Mouse (Mus musculus): ENCODE measurements around the gene Bckdk. TPM values are rescaled to one million over a fixed set of nuclear protein-coding genes. Genes with fewer than 3 reads are reported as not detected.
"Not testable (repeated sequence)": the region's sequence is repeated elsewhere in the genome, so short reads cannot be mapped to it uniquely, and the experiment has no call there.

The Bckdk gene
- polyA plus RNA-seq, 1 experiment from 2014 or later, result 145 TPM

DNA sequence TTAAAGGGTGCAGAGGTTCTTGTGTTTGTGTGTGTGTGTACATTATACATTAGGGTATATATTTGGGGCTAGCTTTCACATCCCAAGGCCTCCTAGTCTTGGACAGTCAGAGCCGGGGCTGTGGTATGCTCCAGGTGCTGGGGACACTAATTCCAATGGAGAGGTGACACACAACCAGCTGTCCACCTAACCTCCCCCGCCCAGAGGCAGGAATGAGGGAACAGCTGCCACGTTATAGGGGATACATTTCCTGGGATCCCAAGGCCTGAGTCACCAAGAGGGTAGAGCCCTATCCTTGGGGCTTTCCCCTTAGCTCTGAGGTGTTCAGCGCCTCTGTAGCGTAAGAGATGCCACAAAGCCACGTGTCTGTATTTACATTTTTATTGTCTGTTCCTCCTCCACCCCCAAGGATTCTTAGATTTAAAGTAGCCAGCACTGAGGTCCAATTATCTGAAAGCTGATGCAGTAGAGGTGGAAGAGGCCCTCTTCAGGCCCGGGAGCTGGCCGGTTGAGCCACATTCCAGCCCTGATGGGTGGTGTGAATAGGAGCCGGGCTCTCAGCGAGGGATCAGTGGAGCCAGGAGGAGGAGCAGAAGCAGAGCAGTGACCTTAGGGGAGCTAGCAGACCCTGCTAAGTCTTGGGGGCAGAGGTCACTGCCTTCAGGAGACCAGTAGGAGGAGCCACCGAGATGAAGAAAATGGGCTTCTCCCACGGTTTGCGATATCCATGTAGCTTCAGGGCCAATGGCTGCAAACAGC, 28.6 kb downstream of the Bckdk start:
- H3K36me3 ChIP-seq, result no peaks in the 10 kb centered on the region
- H3K27ac ChIP-seq (replicated peaks), result peak overlapping the region; percentile 54
- H3K27me3 ChIP-seq (replicated peaks), result peaks cover 29% of the 10 kb centered on the region
- no peak overlapping the region for H3K4me2 ChIP-seq
- WGBS, result 24% methylated on average over 13 of the region's 13 CpGs
- H3K9ac ChIP-seq, result no peak overlapping the region
- H3K9me3 ChIP-seq, result no peaks in the 10 kb centered on the region
- H3K4me1 ChIP-seq, result peaks cover 42% of the 10 kb centered on the region
- no peak overlapping the region for H3K4me3 ChIP-seq
- no peak for ATAC-seq (ENCODE audit: extremely low read depth, insufficient number of reproducible peaks, low FRiP score, low TSS enrichment)

- no peak for ATAC-seq (ENCODE audit: extremely low read depth, insufficient number of reproducible peaks, low FRiP score, low TSS enrichment)
- H3K4me2 ChIP-seq, result no peak overlapping the region
- no peak overlapping the region for H3K27ac ChIP-seq (replicated peaks)
- peaks cover 35% of the 10 kb centered on the region for H3K4me1 ChIP-seq
- 88% methylated on average over 5 of the region's 5 CpGs for WGBS
- no peaks in the 10 kb centered on the region for H3K36me3 ChIP-seq
- H3K27me3 ChIP-seq (replicated peaks), result peaks cover 17% of the 10 kb centered on the region
- no peak overlapping the region for H3K4me3 ChIP-seq
- H3K9me3 ChIP-seq, result no peaks in the 10 kb centered on the region
- 0 out of 2 replicates have a peak overlapping the region, but pooled peaks have one; percentile 14 for H3K9ac ChIP-seq
These were observed 30.2 kb downstream of the Bckdk start for GRCm38 (mm10) chr7:127934075-127934474.

GRCm38 (mm10) chr7:127935028-127935722, 31.3 kb downstream of the Bckdk start:
- H3K4me3 ChIP-seq, result peak overlapping the region; percentile 75
- peaks cover 6% of the 10 kb centered on the region for H3K27me3 ChIP-seq (replicated peaks)
- 7% methylated on average over 32 of the region's 32 CpGs for WGBS
- peaks cover 28% of the 10 kb centered on the region for H3K4me1 ChIP-seq
- ATAC-seq (ENCODE audit: extremely low read depth, insufficient number of reproducible peaks, low FRiP score, low TSS enrichment), result peak; percentile 91
- peak overlapping the region; percentile 94 for H3K9ac ChIP-seq
- H3K27ac ChIP-seq (replicated peaks), result peak overlapping the region; percentile 72
- peak overlapping the region; percentile 100 for H3K4me2 ChIP-seq
- H3K9me3 ChIP-seq, result no peaks in the 10 kb centered on the region
- H3K36me3 ChIP-seq, result no peaks in the 10 kb centered on the region

GRCm38 (mm10) chr7:127935748-127936159, 31.9 kb downstream of the Bckdk start:
- peaks cover 28% of the 10 kb centered on the region for H3K4me1 ChIP-seq
- WGBS, result under 1% methylated on average over 38 of the region's 38 CpGs
- peak overlapping the region; percentile 94 for H3K9ac ChIP-seq
- peak overlapping the region; percentile 75 for H3K4me3 ChIP-seq
- no peaks in the 10 kb centered on the region for H3K9me3 ChIP-seq
- H3K4me2 ChIP-seq, result peak overlapping the region; percentile 100
- no peaks in the 10 kb centered on the region for H3K27me3 ChIP-seq (replicated peaks)
- peak overlapping the region; percentile 66 for H3K27ac ChIP-seq (replicated peaks)
- ATAC-seq (ENCODE audit: extremely low read depth, insufficient number of reproducible peaks, low FRiP score, low TSS enrichment), result no peak; the same call in 1 of the 2 replicates
- no peaks in the 10 kb centered on the region for H3K36me3 ChIP-seq

DNA sequence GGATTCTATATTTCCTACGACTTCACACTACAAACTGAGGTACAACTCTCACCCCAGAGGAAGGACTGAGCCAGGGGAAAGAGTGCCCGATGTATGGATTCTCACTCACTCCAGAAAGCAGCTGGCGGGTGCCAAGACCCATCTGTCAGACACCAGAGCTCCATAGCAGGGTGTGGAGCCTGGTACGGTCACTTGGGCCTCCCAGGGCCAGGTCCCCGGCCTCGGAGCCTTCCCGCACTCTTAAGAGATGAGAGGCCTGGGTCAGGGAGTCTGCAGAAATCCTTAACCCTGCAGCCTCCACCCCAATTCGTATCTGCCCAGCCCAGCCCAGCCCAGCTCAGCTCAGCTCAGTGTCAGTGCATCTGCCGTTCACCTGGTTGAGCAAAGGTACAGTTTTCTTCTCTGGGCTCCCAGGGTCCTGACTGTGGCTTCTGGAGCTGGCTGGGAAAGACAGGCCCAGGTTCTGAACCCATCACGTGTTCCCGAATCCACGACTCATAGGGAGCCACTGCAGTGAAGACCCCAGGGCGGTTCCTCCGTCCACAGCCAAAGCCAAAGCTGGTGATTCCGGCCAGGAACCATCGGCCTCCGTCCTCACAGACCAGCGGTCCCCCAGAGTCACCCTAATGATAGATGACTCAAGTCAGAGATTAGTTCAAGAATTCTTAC, 32.5 kb downstream of the Bckdk start:
- 50% methylated on average over 18 of the region's 18 CpGs for WGBS
- Histone ChIP-seq H3K36me3 (no peaks in the 10 kb centered on the region), H3K4me3 (peak overlapping the region; percentile 75), H3K9me3 (no peaks in the 10 kb centered on the region), H3K4me2 (peak overlapping the region; percentile 100), H3K9ac (peak overlapping the region; percentile 94), H3K27me3 (replicated peaks) (no peaks in the 10 kb centered on the region), H3K27ac (replicated peaks) (peak overlapping the region; percentile 66; the same call in 1 of the 2 replicates), H3K4me1 (peaks cover 26% of the 10 kb centered on the region)
- no peak for ATAC-seq (ENCODE audit: extremely low read depth, insufficient number of reproducible peaks, low FRiP score, low TSS enrichment)

- H3K27me3 ChIP-seq (replicated peaks), result peaks cover 44% of the 10 kb centered on the region
- H3K27ac ChIP-seq (replicated peaks); H3K4me1 ChIP-seq; H3K9ac ChIP-seq; H3K4me2 ChIP-seq; H3K4me3 ChIP-seq; ATAC-seq (ENCODE audit: extremely low read depth, insufficient number of reproducible peaks, low FRiP score, low TSS enrichment); H3K36me3 ChIP-seq; H3K9me3 ChIP-seq: not testable (repeated sequence)
- 52% methylated on average over 2 of the region's 2 CpGs for WGBS
These were observed 38.2 kb downstream of the Bckdk start for GRCm38 (mm10) chr7:127942097-127942496.

GRCm38 (mm10) chr7:127944614-127945013, 40.7 kb downstream of the Bckdk start:
- H3K9ac ChIP-seq, result peak overlapping the region; percentile 55
- peak overlapping the region; percentile 31 for H3K4me3 ChIP-seq
- peaks cover 46% of the 10 kb centered on the region for H3K27me3 ChIP-seq (replicated peaks)
- H3K36me3 ChIP-seq, result no peaks in the 10 kb centered on the region
- H3K4me1 ChIP-seq, result peaks cover 7% of the 10 kb centered on the region
- 5% methylated on average over 23 of the region's 23 CpGs for WGBS
- H3K9me3 ChIP-seq, result no peaks in the 10 kb centered on the region
- ATAC-seq (ENCODE audit: extremely low read depth, insufficient number of reproducible peaks, low FRiP score, low TSS enrichment), result no peak
- H3K4me2 ChIP-seq, result peak overlapping the region; percentile 58
- no peak overlapping the region for H3K27ac ChIP-seq (replicated peaks)

DNA sequence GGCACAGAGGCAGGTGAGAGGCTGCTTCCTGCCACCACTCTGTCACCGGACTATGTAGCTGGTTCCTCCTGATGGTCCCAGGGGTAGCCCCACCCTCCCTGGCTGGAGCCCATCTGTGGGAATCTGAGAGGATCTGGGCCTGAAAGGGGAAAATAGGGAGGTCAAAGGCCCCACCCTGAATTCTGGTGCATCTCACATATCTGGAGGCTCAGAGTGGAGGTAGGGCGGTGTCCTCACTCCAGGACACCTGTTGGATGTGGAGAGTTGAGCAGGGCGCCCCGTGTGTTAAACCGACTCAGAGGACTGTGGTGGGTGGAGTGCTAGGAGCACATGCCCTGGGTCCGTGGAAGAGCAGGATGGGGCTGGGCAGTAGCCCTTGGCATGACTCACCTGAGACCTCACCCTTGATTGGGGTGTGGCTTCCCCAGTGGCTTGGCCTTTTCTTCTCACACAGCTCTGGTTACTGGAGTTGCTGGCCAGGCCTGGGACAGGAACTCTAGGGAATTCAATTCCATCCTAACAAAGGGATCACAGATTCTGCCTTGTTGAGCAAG, 42.7 kb downstream of the Bckdk start, which contains the start of gene Prss36:
Prss36 (minus strand) TSS at position 256 of the 554 bp plus-strand sequence.
- Histone ChIP-seq H3K4me3 (no peak within 1 kb of the TSS), H3K27me3 (replicated peaks) (peaks cover 48% of the 10 kb centered on the region), H3K4me1 (peaks cover 7% of the 10 kb centered on the region), H3K9me3 (no peaks in the 10 kb centered on the region), H3K4me2 (no peak within 1 kb of the TSS), H3K9ac (no peak within 1 kb of the TSS), H3K27ac (replicated peaks) (no peak within 1 kb of the TSS), H3K36me3 (no peaks in the 10 kb centered on the region)
- no peak for ATAC-seq (ENCODE audit: extremely low read depth, insufficient number of reproducible peaks, low FRiP score, low TSS enrichment)
- 63% methylated on average over 6 of the region's 6 CpGs for WGBS

DNA sequence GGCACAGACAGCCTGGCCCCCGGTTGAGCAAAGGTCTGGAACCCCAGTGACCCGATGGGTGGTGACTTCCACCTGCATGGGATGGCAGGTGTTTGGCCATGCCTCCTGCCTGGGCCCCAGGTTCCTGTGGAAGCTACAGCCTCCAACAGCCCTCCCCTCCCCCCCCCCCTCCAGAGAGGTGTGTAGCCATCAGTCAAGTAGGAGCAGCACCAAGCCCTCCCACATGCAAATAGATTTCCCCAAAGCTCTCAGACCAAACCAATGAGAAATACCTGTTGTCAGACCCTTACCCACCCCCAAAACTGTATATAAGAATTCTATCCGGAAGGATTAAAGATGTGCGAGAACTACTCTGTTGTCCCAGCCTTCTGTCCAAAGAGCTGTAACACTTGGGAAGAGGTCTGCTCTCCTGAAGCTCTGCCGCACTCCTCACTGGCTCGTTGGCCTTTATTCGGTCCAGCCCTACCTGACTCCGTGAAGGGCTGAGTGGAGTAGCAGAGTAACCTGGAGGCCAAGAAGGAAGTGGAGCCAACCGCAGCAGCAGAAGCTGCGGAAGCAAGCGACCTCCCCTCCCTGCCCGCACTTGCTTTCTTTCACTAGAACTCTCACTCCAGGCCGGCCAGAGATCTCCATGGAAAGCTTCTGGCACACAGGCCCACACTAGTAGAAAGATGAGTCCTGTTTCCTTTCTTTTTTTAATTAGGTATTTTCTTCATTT, 49.1 kb downstream of the Bckdk start:
- no peaks in the 10 kb centered on the region for H3K4me1 ChIP-seq
- H3K27me3 ChIP-seq (replicated peaks), result peaks cover 8% of the 10 kb centered on the region; the same call in 1 of the 2 replicates
- H3K27ac ChIP-seq (replicated peaks), result no peak overlapping the region
- no peak overlapping the region for H3K4me2 ChIP-seq
- H3K36me3 ChIP-seq, result no peaks in the 10 kb centered on the region
- 33% methylated on average over 13 of the region's 13 CpGs for WGBS
- H3K9ac ChIP-seq, result no peak overlapping the region
- ATAC-seq (ENCODE audit: extremely low read depth, insufficient number of reproducible peaks, low FRiP score, low TSS enrichment), result no peak
- H3K9me3 ChIP-seq, result no peaks in the 10 kb centered on the region
- H3K4me3 ChIP-seq, result no peak overlapping the region

DNA sequence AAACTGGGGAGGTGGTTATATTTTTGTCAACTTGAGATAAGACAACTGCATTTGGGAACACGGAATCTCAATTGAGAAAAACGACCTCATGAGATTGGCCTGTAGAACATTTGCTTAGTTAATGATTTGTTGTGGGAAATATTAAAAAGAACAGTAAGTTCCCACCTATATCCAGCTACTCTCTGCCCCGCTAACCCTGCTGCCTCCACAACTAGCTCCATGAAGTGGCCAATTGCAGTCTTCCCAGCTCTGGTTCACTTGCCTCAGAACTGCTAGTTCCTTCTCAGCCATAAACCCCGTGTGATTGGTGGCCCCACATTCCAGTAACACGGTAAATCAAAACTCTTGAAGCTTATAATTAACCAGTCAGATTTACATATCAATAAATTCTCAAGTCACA, 55.5 kb downstream of the Bckdk start:
- 50% methylated on average over 5 of the region's 5 CpGs for WGBS
- Histone ChIP-seq H3K4me1 (no peaks in the 10 kb centered on the region), H3K9me3 (no peaks in the 10 kb centered on the region), H3K4me2 (no peak overlapping the region), H3K27ac (replicated peaks) (no peak overlapping the region), H3K36me3 (no peaks in the 10 kb centered on the region), H3K4me3 (no peak overlapping the region), H3K9ac (no peak overlapping the region), H3K27me3 (replicated peaks) (peaks cover 4% of the 10 kb centered on the region; the same call in 1 of the 2 replicates)
- no peak for ATAC-seq (ENCODE audit: extremely low read depth, insufficient number of reproducible peaks, low FRiP score, low TSS enrichment)
